Mouse (Mus musculus) hindbrain, embryonic 14.5 days (tissue): ENCODE data around the gene Arl4a. TPM values are rescaled to one million over a fixed set of nuclear protein-coding genes. Genes with fewer than 3 reads are reported as not detected.

ENCODE experiments used
- ATAC-seq: fragments of 200-750 bp; cut with Nextera tagmentation; 2 replicates; pipeline ENCODE4 v1.8.0; 2017; ENCODE audit warnings: moderate number of reproducible peaks, mild to moderate bottlenecking, moderate TSS enrichment, moderate library complexity; ENCODE audit not compliant: low FRiP score
- DNase-seq: peaks from one replicate; pipeline ENCODE4 v3.0.0-alpha.2; 2015; ENCODE audit warnings: low spot score
- H3K27ac ChIP-seq: fragments of 300-500 bp; sonication (generic); 2 replicates; pipeline ENCODE4 v1.5.1; 2014; ENCODE audit warnings: mild to moderate bottlenecking, moderate library complexity
- H3K27me3 ChIP-seq: fragments of 300-500 bp; sonication (generic); 2 replicates; pipeline ENCODE4 v1.6.1; 2014; ENCODE audit warnings: mild to moderate bottlenecking, low read length, mixed read lengths; ENCODE audit not compliant: control insufficient read depth, insufficient read depth
- H3K36me3 ChIP-seq: fragments of 300-500 bp; sonication (generic); replicated peaks from 2 replicates; pipeline ENCODE4 v1.6.1; 2014; ENCODE audit not compliant: control insufficient read depth, insufficient read depth
- H3K4me1 ChIP-seq: fragments of 300-500 bp; sonication (generic); replicated peaks from 2 replicates; pipeline ENCODE4 v1.6.1; 2014; ENCODE audit warnings: antibody characterized with exemption, low read length, mixed read lengths; ENCODE audit not compliant: control insufficient read depth, insufficient read depth
- H3K4me2 ChIP-seq: fragments of 300-500 bp; sonication (generic); replicated peaks from 2 replicates; pipeline ENCODE4 v1.6.1; 2014; ENCODE audit warnings: mild to moderate bottlenecking, moderate library complexity
- H3K4me3 ChIP-seq: fragments of 300-500 bp; sonication (generic); replicated peaks from 2 replicates; pipeline ENCODE4 v1.5.1; 2014; ENCODE audit warnings: mild to moderate bottlenecking, low read length
- H3K9ac ChIP-seq: fragments of 300-500 bp; sonication (generic); 2 replicates; pipeline ENCODE4 v1.6.1; 2014
- H3K9me3 ChIP-seq: fragments of 300-500 bp; sonication (generic); 2 replicates; pipeline ENCODE4 v1.6.1; 2016; ENCODE audit warnings: low read length; ENCODE audit not compliant: control insufficient read depth
- WGBS: fragments of 180-500 bp; shearing (Covaris S2); extraction: QIAGEN DNeasy Blood & Tissue Kit; methylation state at CpG from one replicate; pipeline ENCODE4 v1.1.7; 2014; 5-methylcytosine and 5-hydroxymethylcytosine counted together
- polyA plus RNA-seq: library from polyadenylated mRNA; unstranded; fragments of >200 nt; fragmentation: Nextera tagmentation; extraction: Ambion mirVana; gene quantifications from 2 replicates; pipeline ENCODE4 v1.2.1, GENCODE M21; 2014

Arl4a gene
- polyA plus RNA-seq, 1 experiment from 2014 or later: 150 TPM

- peak; percentile 98 for ATAC-seq
- Histone ChIP-seq H3K4me3 (peak overlapping the region; percentile 98), H3K4me1 (peaks cover 28% of the 10 kb centered on the region), H3K4me2 (peak overlapping the region; percentile 82), H3K27ac (peak overlapping the region; percentile 97), H3K9ac (peak overlapping the region; percentile 95), H3K27me3 (no peaks in the 10 kb centered on the region), H3K36me3 (no peaks in the 10 kb centered on the region), H3K9me3 (no peaks in the 10 kb centered on the region)
- WGBS: under 1% methylated on average over 43 of the region's 60 CpGs
- DNase-seq: peak; percentile 94
These were observed 505 bp downstream of the Arl4a start for GRCm38 (mm10) chr12:40037226-40037813.

DNA sequence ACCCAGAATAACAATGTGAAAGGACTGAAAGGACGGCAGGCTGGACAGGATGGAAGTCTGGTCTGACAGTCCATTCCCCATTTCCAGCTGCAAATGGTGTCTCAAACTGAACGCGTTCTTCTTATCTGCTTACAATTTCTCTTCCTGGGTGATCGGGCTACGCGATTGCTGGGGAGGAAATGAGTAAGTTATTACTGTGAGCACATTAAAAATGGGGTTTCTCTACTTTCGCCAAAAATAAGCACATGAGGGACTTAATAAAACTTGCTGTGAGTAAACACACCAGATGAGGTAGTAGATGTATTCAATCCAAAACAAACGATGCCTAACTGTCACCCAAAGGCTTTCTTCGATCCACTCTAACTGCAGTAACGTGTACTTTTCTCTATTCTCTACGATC lies 1.2 kb downstream of the Arl4a start:
- WGBS: 5% methylated on average over 11 of the region's 11 CpGs
- peaks cover 1% of the 10 kb centered on the region; the same call in 1 of the 2 replicates for H3K36me3 ChIP-seq
- peak overlapping the region; percentile 82 for H3K4me2 ChIP-seq
- no peaks in the 10 kb centered on the region for H3K27me3 ChIP-seq
- H3K9ac ChIP-seq: peak overlapping the region; percentile 95
- H3K27ac ChIP-seq: peak overlapping the region; percentile 97
- H3K4me1 ChIP-seq: peaks cover 28% of the 10 kb centered on the region
- ATAC-seq: no peak
- peaks cover 1% of the 10 kb centered on the region; the same call in 1 of the 2 replicates for H3K9me3 ChIP-seq
- no peak for DNase-seq
- H3K4me3 ChIP-seq: peak overlapping the region; percentile 98

DNA sequence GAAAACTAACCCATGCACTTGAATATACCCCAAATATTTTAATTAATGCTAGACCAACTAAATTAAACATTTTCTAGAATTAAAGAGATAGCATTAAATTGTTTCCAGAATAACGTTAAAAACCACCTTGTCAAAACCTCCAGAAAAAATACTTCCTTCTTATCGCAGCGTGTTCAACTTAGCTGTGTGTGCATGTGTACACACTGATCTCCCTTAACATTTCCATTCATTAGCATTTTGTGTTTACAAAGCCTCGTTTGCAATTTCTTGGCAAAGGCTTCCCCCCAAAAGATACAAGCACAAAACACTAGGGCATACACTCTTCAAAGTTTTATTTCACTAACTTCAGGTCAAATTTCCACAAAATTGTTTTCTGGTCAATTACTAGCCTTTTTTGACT lies 2.3 kb downstream of the Arl4a start:
- WGBS: 53% methylated on average over 4 of the region's 4 CpGs
- H3K9ac ChIP-seq: peak overlapping the region; percentile 95
- H3K27me3 ChIP-seq: no peaks in the 10 kb centered on the region
- H3K27ac ChIP-seq: peak overlapping the region; percentile 32; the same call in 1 of the 2 replicates
- peaks cover 5% of the 10 kb centered on the region; the same call in 1 of the 2 replicates for H3K36me3 ChIP-seq
- ATAC-seq: no peak
- H3K9me3 ChIP-seq: peaks cover 6% of the 10 kb centered on the region; the same call in 1 of the 2 replicates
- peak; percentile 22 for DNase-seq
- H3K4me1 ChIP-seq: peaks cover 28% of the 10 kb centered on the region
- H3K4me2 ChIP-seq: peak overlapping the region; percentile 82
- H3K4me3 ChIP-seq: peak overlapping the region; percentile 98

- no peak for DNase-seq
- Histone ChIP-seq H3K9me3 (peaks cover 6% of the 10 kb centered on the region; the same call in 1 of the 2 replicates), H3K4me2 (no peak overlapping the region), H3K9ac (no peak overlapping the region), H3K27ac (no peak overlapping the region), H3K36me3 (peaks cover 5% of the 10 kb centered on the region; the same call in 1 of the 2 replicates), H3K4me3 (no peak overlapping the region), H3K4me1 (peaks cover 3% of the 10 kb centered on the region), H3K27me3 (no peaks in the 10 kb centered on the region)
- 91% methylated on average over 4 of the region's 4 CpGs for WGBS
- no peak for ATAC-seq
These were observed 8.6 kb downstream of the Arl4a start for GRCm38 (mm10) chr12:40029201-40029600.

DNA sequence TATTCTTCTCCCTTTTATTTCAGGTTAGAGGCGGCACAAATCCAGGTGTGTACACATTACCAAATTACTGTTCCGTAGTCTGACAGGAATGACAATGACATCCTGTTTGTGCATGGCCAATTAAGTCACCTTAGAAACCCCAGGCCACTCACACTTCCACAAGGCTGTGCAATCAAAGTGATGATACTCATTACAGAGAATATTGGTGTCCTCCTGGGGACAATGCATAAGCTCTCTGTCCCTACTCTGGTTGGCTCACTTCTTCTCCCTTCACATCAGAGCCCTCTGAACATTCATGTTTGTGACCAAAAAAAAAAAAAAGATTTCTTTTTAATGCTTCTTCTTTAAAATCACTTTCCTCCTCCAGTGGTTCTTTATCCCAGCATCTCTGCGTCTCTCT lies 10.0 kb downstream of the Arl4a start:
- Histone ChIP-seq H3K27ac (no peak overlapping the region), H3K4me3 (no peak overlapping the region), H3K4me1 (no peaks in the 10 kb centered on the region), H3K36me3 (peaks cover 5% of the 10 kb centered on the region; the same call in 1 of the 2 replicates), H3K4me2 (no peak overlapping the region), H3K9me3 (peaks cover 6% of the 10 kb centered on the region; the same call in 1 of the 2 replicates), H3K9ac (no peak overlapping the region), H3K27me3 (no peaks in the 10 kb centered on the region)
- WGBS: 82% methylated on average over 3 of the region's 3 CpGs
- DNase-seq (no peak), ATAC-seq (no peak)

- 91% methylated on average over 3 of the region's 3 CpGs for WGBS
- H3K4me3 ChIP-seq: no peak overlapping the region
- H3K27ac ChIP-seq: no peak overlapping the region
- H3K27me3 ChIP-seq: no peaks in the 10 kb centered on the region
- no peaks in the 10 kb centered on the region for H3K4me1 ChIP-seq
- ATAC-seq: no peak
- peaks cover 5% of the 10 kb centered on the region; the same call in 1 of the 2 replicates for H3K36me3 ChIP-seq
- H3K9ac ChIP-seq: no peak overlapping the region
- no peak for DNase-seq
- H3K9me3 ChIP-seq: peaks cover 6% of the 10 kb centered on the region; the same call in 1 of the 2 replicates
- no peak overlapping the region for H3K4me2 ChIP-seq
These were observed 10.4 kb downstream of the Arl4a start for GRCm38 (mm10) chr12:40027444-40027843.

- Histone ChIP-seq H3K27me3 (no peaks in the 10 kb centered on the region), H3K4me2 (no peak overlapping the region), H3K4me3 (no peak overlapping the region), H3K9me3 (no peaks in the 10 kb centered on the region), H3K27ac (no peak overlapping the region), H3K36me3 (no peaks in the 10 kb centered on the region), H3K4me1 (no peaks in the 10 kb centered on the region), H3K9ac (no peak overlapping the region)
- ATAC-seq: no peak
- WGBS: 90% methylated on average over 2 of the region's 2 CpGs
- DNase-seq: no peak
These were observed 13.9 kb downstream of the Arl4a start for GRCm38 (mm10) chr12:40023918-40024317.

GRCm38 (mm10) chr12:40023014-40023642 lies 14.7 kb downstream of the Arl4a start:
- Histone ChIP-seq H3K36me3 (no peaks in the 10 kb centered on the region), H3K9ac (no peak overlapping the region), H3K4me1 (no peaks in the 10 kb centered on the region), H3K9me3 (no peaks in the 10 kb centered on the region), H3K4me2 (no peak overlapping the region), H3K27ac (no peak overlapping the region), H3K4me3 (no peak overlapping the region), H3K27me3 (no peaks in the 10 kb centered on the region)
- WGBS: 85% methylated on average over 3 of the region's 3 CpGs
- ATAC-seq: no peak
- DNase-seq: no peak

DNA sequence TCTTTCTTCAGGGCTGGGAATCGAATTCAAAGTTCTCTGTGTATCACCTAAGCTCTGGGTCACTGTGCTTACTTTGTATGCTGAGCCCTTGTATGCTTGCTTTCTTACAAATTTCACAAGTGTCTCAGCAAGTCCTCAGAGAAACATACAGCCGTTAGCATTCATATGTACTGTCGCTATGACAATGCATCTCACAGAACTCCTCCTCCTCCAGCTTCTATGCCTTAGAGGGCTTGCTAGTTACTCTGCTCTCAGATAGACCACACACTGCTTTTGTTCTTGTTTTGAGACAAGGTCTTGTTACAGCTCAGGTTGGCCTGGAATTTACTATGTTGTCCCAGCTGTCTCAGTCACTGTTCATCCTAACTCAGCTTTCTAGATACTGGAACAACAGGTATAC lies 15.5 kb downstream of the Arl4a start:
- Histone ChIP-seq H3K27ac (no peak overlapping the region), H3K4me3 (no peak overlapping the region), H3K9ac (no peak overlapping the region), H3K9me3 (no peaks in the 10 kb centered on the region), H3K36me3 (no peaks in the 10 kb centered on the region), H3K27me3 (no peaks in the 10 kb centered on the region), H3K4me2 (no peak overlapping the region), H3K4me1 (no peaks in the 10 kb centered on the region)
- ATAC-seq (no peak), DNase-seq (no peak)
- WGBS: 72% methylated on average over 3 of the region's 3 CpGs
